In genomic region chr12:72343639-72344038, GRCm38 (mm10) we compare ENCODE assay signal across 29 mouse cellular contexts.
A peak's percentile ranks its signal among the peaks of the same experiment; 100 is the strongest.
DNase-seq lines count a peak whose midpoint lies in the region; ATAC-seq and TF ChIP-seq lines count a peak whose summit lies in the region.
"Had no signal": no experiment of that assay in that cellular context is flagged by ENCODE, and none has a peak within 500 bp of the region (broad histone marks: within the 10 kb centered on the region; RNA-seq: fewer than 3 reads in every experiment).

No protein-coding gene starts in this region.

- H3ac ChIP-seq in myocyte (ENCODE audit: control insufficient read depth, insufficient read length), result no peak overlapping the region

- no peak for TF ChIP-seq EP300 in heart, adult 2 months (IDR thresholded peaks at IDR 0.05; ENCODE audit: insufficient read depth, low read depth, low read length)
- no peak for TF ChIP-seq EP300 in heart, postnatal 0 days (IDR thresholded peaks at IDR 0.05; ENCODE audit: low read depth)

- no peak overlapping the region for H3K4me2 ChIP-seq in heart, postnatal 0 days (ENCODE audit: low read depth, low read length)
- H3K4me2 ChIP-seq in heart, embryonic 11.5 days, result no peak overlapping the region
- H3K4me2 ChIP-seq in myocyte (ENCODE audit: low read depth), result no peak overlapping the region
- H3K4me2 ChIP-seq: embryonic facial prominence, embryonic 12.5 days; forebrain, embryonic 15.5 days; hindbrain, embryonic 13.5 days; midbrain, embryonic 12.5 days; neural tube, embryonic 13.5 days had no signal

- intact Hi-C loops in heart, adult 2 months (cut with DNase I), result no loop called here

- no peak overlapping the region for H3K4me3 ChIP-seq in heart, embryonic 10.5 days
- H3K4me3 ChIP-seq in heart, adult 2 months, result no peak overlapping the region
- no peak overlapping the region for H3K4me3 ChIP-seq in heart, postnatal 0 days (ENCODE audit: low read depth, low read length)
- H3K4me3 ChIP-seq in heart, embryonic 11.5 days (ENCODE audit: low read depth, low read length), result no peak overlapping the region
- no peak overlapping the region for H3K4me3 ChIP-seq in myocyte
- H3K4me3 ChIP-seq in hindbrain, embryonic 10.5 days, result no peak overlapping the region
- H3K4me3 ChIP-seq: embryonic facial prominence, embryonic 12.5 days; forebrain, embryonic 10.5 days; forebrain, embryonic 15.5 days; hindbrain, embryonic 13.5 days; megakaryocyte, embryonic 14.5 days; midbrain, embryonic 12.5 days; neural tube, embryonic 13.5 days had no signal

- no peak overlapping the region for H3K9ac ChIP-seq in heart, adult 2 months (ENCODE audit: low read depth, low read length)
- H3K9ac ChIP-seq in heart, postnatal 0 days (replicated peaks; ENCODE audit: low read depth, low read length), result no peak overlapping the region
- no peak overlapping the region for H3K9ac ChIP-seq in heart, embryonic 11.5 days (ENCODE audit: low read depth, low read length)
- H3K9ac ChIP-seq: embryonic facial prominence, embryonic 12.5 days; forebrain, embryonic 15.5 days; hindbrain, embryonic 13.5 days; midbrain, embryonic 12.5 days; neural tube, embryonic 13.5 days had no signal

- H3K27me3 ChIP-seq in heart, embryonic 10.5 days (ENCODE audit: insufficient read depth, poor library complexity, severe bottlenecking), result no peaks in the 10 kb centered on the region
- no peaks in the 10 kb centered on the region for H3K27me3 ChIP-seq in heart, adult 2 months (ENCODE audit: control insufficient read depth, insufficient read depth, low read length)
- no peaks in the 10 kb centered on the region for H3K27me3 ChIP-seq in heart, postnatal 0 days (ENCODE audit: control insufficient read depth, insufficient read depth, low read length)
- H3K27me3 ChIP-seq in heart, embryonic 11.5 days (ENCODE audit: control insufficient read depth, insufficient read depth, low read length), result no peaks in the 10 kb centered on the region
- H3K27me3 ChIP-seq in Patski (no peaks in the 10 kb centered on the region), myocyte (ENCODE audit: control insufficient read depth, insufficient read depth, insufficient read length) (no peaks in the 10 kb centered on the region)
- no peaks in the 10 kb centered on the region for H3K27me3 ChIP-seq in hindbrain, embryonic 10.5 days (ENCODE audit: insufficient read depth, poor library complexity, severe bottlenecking)
- H3K27me3 ChIP-seq: embryonic facial prominence, embryonic 12.5 days; forebrain, embryonic 15.5 days; hindbrain, embryonic 13.5 days; megakaryocyte, embryonic 14.5 days; midbrain, embryonic 12.5 days; neural tube, embryonic 13.5 days had no signal

- H3K9me3 ChIP-seq in heart, embryonic 10.5 days, result no peaks in the 10 kb centered on the region
- no peaks in the 10 kb centered on the region for H3K9me3 ChIP-seq in heart, postnatal 0 days (replicated peaks; ENCODE audit: control insufficient read depth, low read length)
- no peaks in the 10 kb centered on the region for H3K9me3 ChIP-seq in heart, embryonic 11.5 days (replicated peaks; ENCODE audit: control insufficient read depth, low read length)
- H3K9me3 ChIP-seq in hindbrain, embryonic 10.5 days, result no peaks in the 10 kb centered on the region
- H3K9me3 ChIP-seq: embryonic facial prominence, embryonic 12.5 days; forebrain, embryonic 10.5 days; forebrain, embryonic 15.5 days; hindbrain, embryonic 13.5 days; midbrain, embryonic 12.5 days; neural tube, embryonic 13.5 days had no signal

- CTCF ChIA-PET in Patski (lab: Charles Lee), result no interaction called here

- TF ChIP-seq POLR2A in heart, adult 2 months (IDR thresholded peaks at IDR 0.05; ENCODE audit: insufficient read depth, low read depth, low read length), result no peak
- no peak for TF ChIP-seq POLR2A in myocyte (IDR thresholded peaks at IDR 0.05; ENCODE audit: insufficient read length, low read depth)

- no peaks in the 10 kb centered on the region for H3K79me2 ChIP-seq in heart, adult 2 months (replicated peaks; ENCODE audit: control insufficient read depth, insufficient read depth, low read length)
- H3K79me2 ChIP-seq in myocyte (ENCODE audit: control insufficient read depth, insufficient read depth), result no peaks in the 10 kb centered on the region

- peaks cover 6% of the 10 kb centered on the region; the same call in 1 of the 2 replicates for H3K4me1 ChIP-seq in heart, embryonic 10.5 days
- peaks cover 1% of the 10 kb centered on the region for H3K4me1 ChIP-seq in heart, adult 2 months (ENCODE audit: control insufficient read depth, insufficient read depth, low read length)
- H3K4me1 ChIP-seq in heart, postnatal 0 days (ENCODE audit: control insufficient read depth, insufficient read depth), result no peaks in the 10 kb centered on the region
- H3K4me1 ChIP-seq in heart, embryonic 11.5 days (ENCODE audit: control insufficient read depth, insufficient read depth, low read length), result peaks cover 4% of the 10 kb centered on the region
- H3K4me1 ChIP-seq in hindbrain, embryonic 10.5 days (replicated peaks), result no peaks in the 10 kb centered on the region
- H3K4me1 ChIP-seq: embryonic facial prominence, embryonic 12.5 days; forebrain, embryonic 10.5 days; forebrain, embryonic 15.5 days; hindbrain, embryonic 13.5 days; megakaryocyte, embryonic 14.5 days; midbrain, embryonic 12.5 days; neural tube, embryonic 13.5 days had no signal

- POLR2A ChIA-PET in Patski (lab: Charles Lee), result no interaction called here

- H3K27ac ChIP-seq in heart, embryonic 10.5 days, result no peak overlapping the region
- no peak overlapping the region for H3K27ac ChIP-seq in heart, adult 2 months
- H3K27ac ChIP-seq in heart, postnatal 0 days (ENCODE audit: low read depth), result no peak overlapping the region
- H3K27ac ChIP-seq in heart, embryonic 11.5 days (ENCODE audit: low read depth, low read length), result no peak overlapping the region
- no peak overlapping the region for H3K27ac ChIP-seq in hindbrain, embryonic 10.5 days
- H3K27ac ChIP-seq: embryonic facial prominence, embryonic 12.5 days; forebrain, embryonic 10.5 days; forebrain, embryonic 15.5 days; hindbrain, embryonic 13.5 days; kidney, postnatal 0 days; midbrain, embryonic 12.5 days; neural tube, embryonic 13.5 days; stomach, postnatal 0 days had no signal

- in situ Hi-C loops in Patski (cut with MboI; ENCODE audit: low pct_unique_long_range_greater_than_20kb), result no loop called here

- 14% methylated on average over 2 of the region's 2 CpGs for WGBS in heart, embryonic 10.5 days
- WGBS in heart, adult 2 months, result 21% methylated on average over 2 of the region's 2 CpGs
- 17% methylated on average over 2 of the region's 2 CpGs for WGBS in heart, postnatal 0 days
- 16% methylated on average over 2 of the region's 2 CpGs for WGBS in heart, embryonic 11.5 days (ENCODE audit: insufficient replicate concordance)
- WGBS in hindbrain, embryonic 10.5 days, result 53% methylated on average over 2 of the region's 2 CpGs

- H3K36me3 ChIP-seq in heart, embryonic 10.5 days, result no peaks in the 10 kb centered on the region
- H3K36me3 ChIP-seq in heart, adult 2 months (ENCODE audit: control insufficient read depth, insufficient read depth, low read length), result no peaks in the 10 kb centered on the region
- H3K36me3 ChIP-seq in heart, postnatal 0 days (replicated peaks; ENCODE audit: control insufficient read depth, insufficient read depth, low read length), result no peaks in the 10 kb centered on the region
- H3K36me3 ChIP-seq in heart, embryonic 11.5 days (ENCODE audit: control insufficient read depth, insufficient read depth, low read length), result no peaks in the 10 kb centered on the region
- H3K36me3 ChIP-seq in myocyte (ENCODE audit: control insufficient read depth, insufficient read depth), result no peaks in the 10 kb centered on the region
- 0 out of 2 replicates have a peak, but pooled peaks cover 2% of the 10 kb centered on the region for H3K36me3 ChIP-seq in hindbrain, embryonic 10.5 days
- H3K36me3 ChIP-seq: embryonic facial prominence, embryonic 12.5 days; forebrain, embryonic 10.5 days; forebrain, embryonic 15.5 days; hindbrain, embryonic 13.5 days; midbrain, embryonic 12.5 days; neural tube, embryonic 13.5 days had no signal

- peak; percentile 82 for DNase-seq in heart, embryonic 10.5 days (ENCODE audit: low spot score)
- no peak for DNase-seq in heart, adult 2 months
- DNase-seq in heart, postnatal 0 days (ENCODE audit: low spot score), result no peak
- DNase-seq in Patski (ENCODE audit: low read depth, low spot score), result peak; percentile 46
- DNase-seq in hindbrain, embryonic 10.5 days (ENCODE audit: low spot score), result no peak
- DNase-seq: adrenal gland, adult 8-10 months; cerebellum, adult 8-10 months; cerebellum, postnatal 25 days; gastrocnemius, postnatal 36 days; kidney, adult 8-10 months; kidney, postnatal 4 days; left cerebral cortex, postnatal 4 days; liver; lung, postnatal 4 days; right cerebral cortex, postnatal 4 days; thymus, adult 18-20 months; thymus, postnatal 25 days had no signal

- peak; percentile 71 for ATAC-seq in heart, postnatal 0 days (ENCODE audit: insufficient read depth, low read depth)
- no peak for ATAC-seq in heart, embryonic 11.5 days (replicated peaks; ENCODE audit: insufficient number of reproducible peaks, low FRiP score, low TSS enrichment)
- ATAC-seq in Patski, result peak; percentile 95
- ATAC-seq: forebrain, embryonic 15.5 days; intestine, embryonic 16.5 days had no signal

- TF ChIP-seq CTCF in heart, adult 2 months (IDR thresholded peaks at IDR 0.05), result no peak
- TF ChIP-seq CTCF in heart, postnatal 0 days (IDR thresholded peaks at IDR 0.05; ENCODE audit: low read depth), result no peak
- no peak for TF ChIP-seq CTCF in Patski (IDR thresholded peaks at IDR 0.05)

TF ChIP-seq in myocyte, 11 proteins besides CTCF, POLR2A, EP300 and RAD21:
- TF ChIP-seq MAX (IDR thresholded peaks at IDR 0.05; ENCODE audit: low read depth) (no peak), TCF3 (IDR thresholded peaks at IDR 0.05; ENCODE audit: insufficient read length, low read depth) (peak; percentile 25), MYOG (IDR thresholded peaks at IDR 0.05; ENCODE audit: control insufficient read depth in 1 of 3, insufficient read depth in 1 of 3, insufficient read length in 2 of 3, low read depth in 2 of 3) (peak in 1 of 3 experiments; percentile 52), CEBPB (IDR thresholded peaks at IDR 0.05; ENCODE audit: insufficient read depth, poor library complexity, severe bottlenecking) (no peak), POLR2AphosphoS2 (IDR thresholded peaks at IDR 0.05; ENCODE audit: insufficient read length, low read depth) (no peak)

Comparison
In these comparisons a context has a peak if more than half of its experiments do, and no peak if none do; other contexts are left out.
1. DNase-seq: peak in heart, embryonic 10.5 days (single experiment) and Patski (single experiment); none in heart, adult 2 months (0 of 2), heart, postnatal 0 days (single experiment) and hindbrain, embryonic 10.5 days (single experiment).